Mouse (Mus musculus): Measurements from ENCODE around the gene Ncaph2.

GRCm38 (mm10) chr15:89352795-89353194, 2.7 kb upstream of the Ncaph2 start:
- TF ChIP-seq POLR2A (IDR thresholded peaks at IDR 0.05; ENCODE audit: control insufficient read depth, extremely low read depth, insufficient read depth, low read length, poor library complexity) (no peak), CTCF (IDR thresholded peaks at IDR 0.05; ENCODE audit: borderline replicate concordance, control insufficient read depth, extremely low read depth, insufficient read depth, low read length, poor library complexity) (no peak)
